Mouse (Mus musculus): ENCODE data around the gene Lrrc36. TPM values are rescaled to one million over a fixed set of nuclear protein-coding genes. Genes with fewer than 3 reads are reported as not detected.

The Lrrc36 gene
- total RNA-seq, 1 experiment, result 0.13 TPM

- H3K9ac ChIP-seq (ENCODE audit: insufficient read depth, low read depth, low read length, poor library complexity, severe bottlenecking), result no peak overlapping the region
- no peak overlapping the region for H3K4me3 ChIP-seq (ENCODE audit: insufficient read depth in 1 of 2, low read depth in 1 of 2, low read length in 2 of 2, poor library complexity in 1 of 2, severe bottlenecking in 1 of 2)
- no peak overlapping the region for H3K27ac ChIP-seq (ENCODE audit: insufficient read depth, low read depth, low read length, poor library complexity, severe bottlenecking)
- peaks cover 11 to 24% of the 10 kb centered on the region in 2 experiments for H3K4me1 ChIP-seq (ENCODE audit: control insufficient read depth in 2 of 2, insufficient read depth in 2 of 2, low read length in 2 of 2, poor library complexity in 1 of 2)
- TF ChIP-seq CHD2 (IDR thresholded peaks at IDR 0.05; ENCODE audit: low read depth, low read length) (no peak), MAFK (IDR thresholded peaks at IDR 0.05; ENCODE audit: insufficient read depth, low read depth, low read length) (no peak), ZNF384 (IDR thresholded peaks at IDR 0.05; ENCODE audit: low read depth, low read length) (no peak)
- H3K9me3 ChIP-seq (ENCODE audit: control insufficient read depth, insufficient read depth, low read depth, low read length), result no peaks in the 10 kb centered on the region
- no peaks in the 10 kb centered on the region for H3K36me3 ChIP-seq (ENCODE audit: control insufficient read depth, insufficient read depth, low read length, poor library complexity, severe bottlenecking)
- in situ Hi-C loops (cut with MboI; ENCODE audit: low sequenced_read_pairs in 2 of 2, unreplicated experiment in 2 of 2), result no loop called here
- DNase-seq (ENCODE audit: low read depth, low spot score), result no peak
These were observed 62.8 kb downstream of the Lrrc36 start for GRCm38 (mm10) chr8:105476161-105476560.

DNA sequence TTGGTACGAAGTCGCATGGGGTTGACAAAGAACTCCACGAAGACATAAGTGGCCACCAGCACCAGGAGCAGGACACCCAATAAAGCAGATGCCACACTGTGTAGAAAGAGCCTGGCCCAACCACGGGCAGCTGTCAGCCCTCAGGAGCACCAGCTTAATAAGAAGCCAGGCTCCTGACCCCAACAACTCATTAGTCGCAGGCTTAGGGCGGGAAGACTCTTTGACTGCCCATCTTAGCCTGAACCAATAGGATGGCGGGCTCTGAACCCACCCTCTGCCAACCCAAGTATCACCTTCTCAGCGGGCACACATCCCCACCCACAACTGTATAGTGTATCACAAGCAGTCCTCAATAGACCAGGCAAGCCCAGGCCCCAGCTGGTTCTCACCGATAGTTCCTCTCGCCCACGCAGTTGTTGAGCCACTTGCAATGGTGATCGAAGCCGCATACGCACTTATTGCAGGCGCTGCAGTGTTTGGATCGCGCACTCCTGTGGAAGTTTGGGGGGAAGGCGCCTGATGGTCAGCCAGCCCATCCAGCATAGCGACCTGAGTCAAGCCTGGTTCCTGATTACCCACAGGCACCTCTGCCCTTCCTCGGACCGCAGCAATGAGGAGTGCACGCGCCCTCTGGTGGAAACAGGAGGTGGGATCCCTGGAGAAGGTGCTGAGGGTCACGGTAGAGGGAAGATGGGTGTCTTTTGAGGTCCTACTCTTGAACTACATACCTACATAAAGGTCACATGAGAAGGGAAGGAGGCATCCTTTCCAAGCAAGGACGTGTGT lies 63.5 kb downstream of the Lrrc36 start:
- Histone ChIP-seq H3K9ac (ENCODE audit: insufficient read depth, low read depth, low read length, poor library complexity, severe bottlenecking) (peak overlapping the region; percentile 60; the same call in 1 of the 2 replicates), H3K36me3 (ENCODE audit: control insufficient read depth, insufficient read depth, low read length, poor library complexity, severe bottlenecking) (no peaks in the 10 kb centered on the region), H3K9me3 (ENCODE audit: control insufficient read depth, insufficient read depth, low read depth, low read length) (no peaks in the 10 kb centered on the region), H3K27ac (ENCODE audit: insufficient read depth, low read depth, low read length, poor library complexity, severe bottlenecking) (no peak overlapping the region), H3K4me1 (ENCODE audit: control insufficient read depth in 2 of 2, insufficient read depth in 2 of 2, low read length in 2 of 2, poor library complexity in 1 of 2) (peaks cover 12 to 27% of the 10 kb centered on the region in 2 experiments), H3K4me3 (ENCODE audit: insufficient read depth in 1 of 2, low read depth in 1 of 2, low read length in 2 of 2, poor library complexity in 1 of 2, severe bottlenecking in 1 of 2) (no peak overlapping the region)
- no peak for DNase-seq (ENCODE audit: low read depth, low spot score)
- no peak for TF ChIP-seq ZNF384 (IDR thresholded peaks at IDR 0.05; ENCODE audit: low read depth, low read length)
- no peak for TF ChIP-seq CHD2 (IDR thresholded peaks at IDR 0.05; ENCODE audit: low read depth, low read length)
- TF ChIP-seq MAFK (IDR thresholded peaks at IDR 0.05; ENCODE audit: insufficient read depth, low read depth, low read length), result no peak
- TF ChIP-seq HCFC1 (IDR thresholded peaks at IDR 0.05; ENCODE audit: borderline replicate concordance, insufficient read depth, low read length), result no peak
- TF ChIP-seq ZC3H11A (IDR thresholded peaks at IDR 0.05; ENCODE audit: borderline replicate concordance, low read depth, low read length), result no peak
- in situ Hi-C loops (cut with MboI; ENCODE audit: low sequenced_read_pairs in 2 of 2, unreplicated experiment in 2 of 2), result no loop called here

GRCm38 (mm10) chr8:105477792-105478191 lies 64.4 kb downstream of the Lrrc36 start:
- Histone ChIP-seq H3K4me1 (ENCODE audit: control insufficient read depth in 2 of 2, insufficient read depth in 2 of 2, low read length in 2 of 2, poor library complexity in 1 of 2) (peaks cover 9 to 30% of the 10 kb centered on the region in 2 experiments), H3K36me3 (ENCODE audit: control insufficient read depth, insufficient read depth, low read length, poor library complexity, severe bottlenecking) (no peaks in the 10 kb centered on the region), H3K9ac (ENCODE audit: insufficient read depth, low read depth, low read length, poor library complexity, severe bottlenecking) (no peak overlapping the region), H3K9me3 (ENCODE audit: control insufficient read depth, insufficient read depth, low read depth, low read length) (no peaks in the 10 kb centered on the region), H3K4me3 (ENCODE audit: insufficient read depth in 1 of 2, low read depth in 1 of 2, low read length in 2 of 2, poor library complexity in 1 of 2, severe bottlenecking in 1 of 2) (no peak overlapping the region), H3K27ac (ENCODE audit: insufficient read depth, low read depth, low read length, poor library complexity, severe bottlenecking) (no peak overlapping the region)
- no peak for TF ChIP-seq ZC3H11A (IDR thresholded peaks at IDR 0.05; ENCODE audit: borderline replicate concordance, low read depth, low read length)
- no peak for TF ChIP-seq MAFK (IDR thresholded peaks at IDR 0.05; ENCODE audit: insufficient read depth, low read depth, low read length)
- no peak for DNase-seq (ENCODE audit: low read depth, low spot score)
- in situ Hi-C loops (cut with MboI; ENCODE audit: low sequenced_read_pairs in 2 of 2, unreplicated experiment in 2 of 2), result no loop called here

DNA sequence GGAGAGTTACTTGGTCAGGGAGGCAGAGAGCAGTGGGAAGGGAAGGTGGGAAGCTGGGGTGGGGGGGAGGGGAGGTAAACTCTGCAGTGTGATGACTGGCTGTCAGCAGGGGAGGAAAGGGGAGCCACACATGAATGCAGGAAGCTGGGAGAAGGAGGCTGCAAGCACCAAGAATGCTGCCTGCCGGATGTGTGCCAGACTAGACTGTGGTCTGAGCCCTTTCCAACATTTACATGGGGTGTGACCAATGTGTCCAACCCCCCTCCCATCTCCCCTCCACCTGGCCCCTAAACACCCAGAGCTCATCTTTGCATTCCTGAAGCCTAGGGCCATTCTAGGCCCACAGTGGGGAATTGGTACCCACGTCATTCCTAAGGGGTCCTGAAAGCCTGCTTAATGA lies 67.6 kb downstream of the Lrrc36 start:
- no peak overlapping the region for H3K4me3 ChIP-seq (ENCODE audit: insufficient read depth in 1 of 2, low read depth in 1 of 2, low read length in 2 of 2, poor library complexity in 1 of 2, severe bottlenecking in 1 of 2)
- in situ Hi-C loops (cut with MboI; ENCODE audit: low sequenced_read_pairs in 2 of 2, unreplicated experiment in 2 of 2), result no loop called here
- peaks cover 5 to 23% of the 10 kb centered on the region in 2 experiments for H3K4me1 ChIP-seq (ENCODE audit: control insufficient read depth in 2 of 2, insufficient read depth in 2 of 2, low read length in 2 of 2, poor library complexity in 1 of 2)
- no peaks in the 10 kb centered on the region for H3K9me3 ChIP-seq (ENCODE audit: control insufficient read depth, insufficient read depth, low read depth, low read length)
- peak overlapping the region; percentile 27; the same call in 1 of the 2 replicates for H3K9ac ChIP-seq (ENCODE audit: insufficient read depth, low read depth, low read length, poor library complexity, severe bottlenecking)
- peak overlapping the region; percentile 87 for H3K27ac ChIP-seq (ENCODE audit: insufficient read depth, low read depth, low read length, poor library complexity, severe bottlenecking)
- DNase-seq (ENCODE audit: low read depth, low spot score), result peak; percentile 45
- no peak for TF ChIP-seq MAFK (IDR thresholded peaks at IDR 0.05; ENCODE audit: insufficient read depth, low read depth, low read length)
- no peak for TF ChIP-seq CHD2 (IDR thresholded peaks at IDR 0.05; ENCODE audit: low read depth, low read length)
- no peak for TF ChIP-seq ZC3H11A (IDR thresholded peaks at IDR 0.05; ENCODE audit: borderline replicate concordance, low read depth, low read length)
- TF ChIP-seq ZNF384 (IDR thresholded peaks at IDR 0.05; ENCODE audit: low read depth, low read length), result no peak
- no peak for TF ChIP-seq HCFC1 (IDR thresholded peaks at IDR 0.05; ENCODE audit: borderline replicate concordance, insufficient read depth, low read length)
- H3K36me3 ChIP-seq (ENCODE audit: control insufficient read depth, insufficient read depth, low read length, poor library complexity, severe bottlenecking), result no peaks in the 10 kb centered on the region

Data from ES-E14 (cell line).